21 mouse cellular contexts compared by ENCODE assay signal in genomic region chr2:7051090-7051489, GRCm38 (mm10).
DNase-seq lines count a peak whose midpoint lies in the region; ATAC-seq lines count a peak whose summit lies in the region.
"Had no signal": no experiment of that assay in that cellular context is flagged by ENCODE, and none has a peak within 500 bp of the region (broad histone marks: within the 10 kb centered on the region; RNA-seq: fewer than 3 reads in every experiment).

No protein-coding gene starts in this region.

- H3K4me1 ChIP-seq in forebrain, embryonic 11.5 days (replicated peaks; ENCODE audit: control insufficient read depth, insufficient read depth, low read length): no peaks in the 10 kb centered on the region

- no peaks in the 10 kb centered on the region for H3K9me3 ChIP-seq in forebrain, embryonic 11.5 days (ENCODE audit: control insufficient read depth, low read length)
- H3K9me3 ChIP-seq: heart, embryonic 15.5 days had no signal

- WGBS in forebrain, embryonic 11.5 days: 93% methylated on average over 5 of the region's 5 CpGs

- H3K9ac ChIP-seq in forebrain, embryonic 11.5 days (ENCODE audit: low read length): no peak overlapping the region
- H3K9ac ChIP-seq: embryonic facial prominence, embryonic 13.5 days; forebrain, embryonic 13.5 days; forebrain, postnatal 0 days; heart, embryonic 15.5 days; hindbrain, embryonic 13.5 days had no signal

- no peak overlapping the region for H3K27ac ChIP-seq in forebrain, embryonic 11.5 days (ENCODE audit: low read depth, low read length)
- H3K27ac ChIP-seq: embryonic facial prominence, embryonic 13.5 days; forebrain, embryonic 13.5 days; heart, adult 2 months; heart, embryonic 15.5 days; hindbrain, embryonic 13.5 days; hindbrain, postnatal 0 days had no signal

- no peak overlapping the region for H3K4me2 ChIP-seq in forebrain, embryonic 11.5 days (ENCODE audit: low read depth, low read length, severe bottlenecking)
- H3K4me2 ChIP-seq: embryonic facial prominence, embryonic 13.5 days; forebrain, embryonic 13.5 days; heart, embryonic 11.5 days; heart, embryonic 15.5 days; hindbrain, embryonic 13.5 days had no signal

- no peaks in the 10 kb centered on the region for H3K36me3 ChIP-seq in forebrain, embryonic 11.5 days (ENCODE audit: control insufficient read depth, insufficient read depth, low read length)
- H3K36me3 ChIP-seq: embryonic facial prominence, embryonic 13.5 days; heart, embryonic 15.5 days; hindbrain, embryonic 13.5 days had no signal

- no peaks in the 10 kb centered on the region for H3K27me3 ChIP-seq in forebrain, embryonic 11.5 days (ENCODE audit: control insufficient read depth, insufficient read depth, low read length)
- H3K27me3 ChIP-seq: embryonic facial prominence, embryonic 13.5 days; forebrain, embryonic 13.5 days; heart, embryonic 15.5 days; hindbrain, embryonic 13.5 days had no signal

- DNase-seq in layer of hippocampus, adult 9-11 months: peak; percentile 52
- DNase-seq in layer of hippocampus, postnatal 14 days (ENCODE audit: low spot score in 2 of 2): no peak
- DNase-seq in right cerebral cortex, adult 18-20 months: peak; percentile 78
- no peak for DNase-seq in right cerebral cortex, postnatal 25 days
- DNase-seq in left cerebral cortex, adult 9 months (ENCODE audit: low spot score in 2 of 2): peak; percentile 49 to 82
- DNase-seq in forebrain, embryonic 11.5 days (ENCODE audit: low spot score): no peak
- DNase-seq in embryo, embryonic 11 days: no peak
- DNase-seq: adrenal gland, adult 2 months; adrenal gland, postnatal 25 days; cerebellum, adult 2 months; cerebellum, postnatal 10 days; forebrain, postnatal 0 days; gastrocnemius, postnatal 14 days; heart, adult 2 months; heart, postnatal 14 days had no signal

- no peak overlapping the region for H3K4me3 ChIP-seq in forebrain, embryonic 11.5 days (ENCODE audit: low read depth, low read length)
- H3K4me3 ChIP-seq: embryonic facial prominence, embryonic 13.5 days; forebrain, embryonic 13.5 days; heart, adult 2 months; heart, embryonic 15.5 days; hindbrain, embryonic 13.5 days had no signal

- ATAC-seq in forebrain, embryonic 11.5 days (replicated peaks; ENCODE audit: low FRiP score): no peak
- ATAC-seq: forebrain, embryonic 13.5 days; forebrain, postnatal 0 days; hindbrain, postnatal 0 days had no signal

Comparison
In these comparisons a context has a peak if more than half of its experiments do, and no peak if none do; other contexts are left out.
1. DNase-seq: peak in layer of hippocampus, adult 9-11 months (single experiment), right cerebral cortex, adult 18-20 months (single experiment) and left cerebral cortex, adult 9 months (2 of 2); none in layer of hippocampus, postnatal 14 days (0 of 2), right cerebral cortex, postnatal 25 days (single experiment), forebrain, embryonic 11.5 days (single experiment) and embryo, embryonic 11 days (single experiment).